ENCODE assay signal across 19 mouse cellular contexts in genomic region chr5:52057261-52057660, GRCm38 (mm10).
DNase-seq lines count a peak whose midpoint lies in the region; ATAC-seq lines count a peak whose summit lies in the region.
"Had no signal": no experiment of that assay in that cellular context is flagged by ENCODE, and none has a peak within 500 bp of the region (broad histone marks: within the 10 kb centered on the region; RNA-seq: fewer than 3 reads in every experiment).

No protein-coding gene starts in this region.

- H3K27ac ChIP-seq in midbrain, embryonic 11.5 days (ENCODE audit: low read depth, low read length), result no peak overlapping the region
- H3K27ac ChIP-seq in midbrain, embryonic 16.5 days (ENCODE audit: low read length), result no peak overlapping the region

- no peak overlapping the region for H3K4me2 ChIP-seq in midbrain, embryonic 11.5 days
- H3K4me2 ChIP-seq in midbrain, embryonic 16.5 days (ENCODE audit: low read length), result no peak overlapping the region

- no peaks in the 10 kb centered on the region for H3K4me1 ChIP-seq in midbrain, embryonic 11.5 days (ENCODE audit: control insufficient read depth, insufficient read depth, low read length)
- H3K4me1 ChIP-seq in midbrain, embryonic 16.5 days (ENCODE audit: control insufficient read depth, insufficient read depth, low read length), result no peaks in the 10 kb centered on the region

- H3K4me3 ChIP-seq in midbrain, embryonic 11.5 days (ENCODE audit: low read depth, low read length), result no peak overlapping the region
- no peak overlapping the region for H3K4me3 ChIP-seq in midbrain, embryonic 16.5 days (ENCODE audit: low read depth, low read length)

- H3K36me3 ChIP-seq in midbrain, embryonic 11.5 days (ENCODE audit: control insufficient read depth, insufficient read depth, low read length), result no peaks in the 10 kb centered on the region
- H3K36me3 ChIP-seq in midbrain, embryonic 16.5 days (ENCODE audit: control insufficient read depth, insufficient read depth, low read length), result no peaks in the 10 kb centered on the region
- H3K36me3 ChIP-seq: G1E had no signal

- H3K9ac ChIP-seq in midbrain, embryonic 11.5 days (ENCODE audit: low read length), result no peak overlapping the region
- no peak overlapping the region for H3K9ac ChIP-seq in midbrain, embryonic 16.5 days (ENCODE audit: low read depth, low read length)

- ATAC-seq in midbrain, embryonic 11.5 days (ENCODE audit: low FRiP score), result no peak
- ATAC-seq in midbrain, embryonic 16.5 days, result no peak
- ATAC-seq: activated CD4-positive, CD25-positive, alpha-beta regulatory T cell, adult 4 months; CD4-positive, CD25-positive, alpha-beta regulatory T cell, adult 4 months; Patski had no signal

- no peaks in the 10 kb centered on the region for H3K9me3 ChIP-seq in midbrain, embryonic 11.5 days (ENCODE audit: control insufficient read depth, low read length)
- H3K9me3 ChIP-seq in midbrain, embryonic 16.5 days (replicated peaks; ENCODE audit: control insufficient read depth, low read length, poor library complexity, severe bottlenecking), result no peaks in the 10 kb centered on the region

- H3K27me3 ChIP-seq in midbrain, embryonic 11.5 days (ENCODE audit: control insufficient read depth, insufficient read depth, low read length), result no peaks in the 10 kb centered on the region
- no peaks in the 10 kb centered on the region for H3K27me3 ChIP-seq in midbrain, embryonic 16.5 days (ENCODE audit: control insufficient read depth, insufficient read depth, low read depth, low read length)
- H3K27me3 ChIP-seq: CH12.LX, Patski had no signal

- WGBS in midbrain, embryonic 11.5 days, result 96% methylated on average over 1 of the region's 1 CpGs
- 84% methylated on average over 1 of the region's 1 CpGs for WGBS in midbrain, embryonic 16.5 days

- intact Hi-C loops in heart, postnatal 14 days (cut with DNase I), result no loop called here

- DNase-seq in heart, adult 11 months, result peak; percentile 79
- no peak for DNase-seq in heart, postnatal 14 days
- DNase-seq in midbrain, embryonic 11.5 days (ENCODE audit: low spot score, missing footprints), result peak; percentile 53
- DNase-seq: adrenal gland, adult 2 months; adrenal gland, adult 8-10 months; adrenal gland, postnatal 10 days; adrenal gland, postnatal 14 days; adrenal gland, postnatal 25 days; adrenal gland, postnatal 36 days; B cell, adult 2 months; cerebellum, adult 11 months; cerebellum, adult 11-12 months; cerebellum, adult 18-20 months had no signal

Comparison
In these comparisons a context has a peak if more than half of its experiments do, and no peak if none do; other contexts are left out.
1. DNase-seq: peak in heart, adult 11 months (single experiment) and midbrain, embryonic 11.5 days (single experiment); none in heart, postnatal 14 days (0 of 2).